Mouse (Mus musculus) C2C12 (cell line): ENCODE data around the gene Por. TPM values are rescaled to one million over a fixed set of nuclear protein-coding genes. Genes with fewer than 3 reads are reported as not detected.

Experiments
- H3K27me3 ChIP-seq: one replicate; pipeline ENCODE4 v1.6.1; 2011; ENCODE audit not compliant: control insufficient read depth, insufficient read depth, insufficient read length
- H3K36me3 ChIP-seq: one replicate; pipeline ENCODE4 v1.6.1; 2011; ENCODE audit not compliant: control insufficient read depth, insufficient read depth
- H3K4me3 ChIP-seq: one replicate; pipeline ENCODE4 v1.5.1; 2011; ENCODE audit warnings: mild to moderate bottlenecking, control low read depth; ENCODE audit not compliant: poor library complexity, insufficient read depth, severe bottlenecking
- H3K79me2 ChIP-seq: one replicate; pipeline ENCODE4 v1.6.1; 2011; ENCODE audit not compliant: control insufficient read depth, insufficient read depth
- H3K79me3 ChIP-seq: one replicate; pipeline ENCODE4 v1.6.1; 2011; ENCODE audit warnings: low read depth, control low read depth
- H3ac ChIP-seq: one replicate; pipeline ENCODE3; 2011; ENCODE audit warnings: low read depth; ENCODE audit not compliant: control insufficient read depth, insufficient read length
- CEBPB ChIP-seq: IDR thresholded peaks from one replicate; pipeline ENCODE4 v1.6.1; 2011; ENCODE audit warnings: low read depth, mild to moderate bottlenecking, control low read depth, moderate library complexity
- CTCF ChIP-seq: IDR thresholded peaks from one replicate; pipeline ENCODE4 v1.5.1; 2011; ENCODE audit not compliant: control insufficient read depth, insufficient read depth, insufficient read length
- FOSL1 ChIP-seq: IDR thresholded peaks from one replicate; pipeline ENCODE4 v1.8.0; 2011; ENCODE audit warnings: mild to moderate bottlenecking, low read length; ENCODE audit not compliant: poor library complexity, insufficient read depth, severe bottlenecking
- MAX ChIP-seq: IDR thresholded peaks from one replicate; pipeline ENCODE4 v1.6.1; 2011; ENCODE audit warnings: mild to moderate bottlenecking, control low read depth
- MYOD1 ChIP-seq: IDR thresholded peaks from one replicate; pipeline ENCODE4 v1.6.1; 2011; ENCODE audit warnings: low read depth; ENCODE audit not compliant: control insufficient read depth, insufficient read length
- MYOG ChIP-seq: IDR thresholded peaks from one replicate; pipeline ENCODE4 v1.6.1; 2011; ENCODE audit not compliant: control insufficient read depth, insufficient read length; ENCODE audit errors: extremely low read depth
- USF1 ChIP-seq: IDR thresholded peaks from one replicate; pipeline ENCODE4 v1.6.1; 2011; ENCODE audit warnings: low read depth, mild to moderate bottlenecking, control low read depth, moderate library complexity
- polyA plus RNA-seq: library from polyadenylated mRNA; unstranded; fragments of >200 nt; fragmentation: generic; extraction: Trizol; gene quantifications from one replicate; pipeline ENCODE4 v1.2.1, GENCODE M21; 2012; ENCODE audit warnings: missing spikeins

Gene Por
- polyA plus RNA-seq, 1 experiment = 106 TPM

- H3K79me2 ChIP-seq = no peaks in the 10 kb centered on the region
- TF ChIP-seq CTCF (no peak), FOSL1 (no peak), CEBPB (no peak), MAX (no peak), MYOD1 (no peak), USF1 (no peak)
- H3K36me3 ChIP-seq = no peaks in the 10 kb centered on the region
- H3K79me3 ChIP-seq = no peaks in the 10 kb centered on the region
- H3ac ChIP-seq = no peak overlapping the region
- no peak overlapping the region for H3K4me3 ChIP-seq
- no peaks in the 10 kb centered on the region for H3K27me3 ChIP-seq
These were observed 92.0 kb downstream of the Por start for GRCm38 (mm10) chr5:135761881-135762280.

DNA sequence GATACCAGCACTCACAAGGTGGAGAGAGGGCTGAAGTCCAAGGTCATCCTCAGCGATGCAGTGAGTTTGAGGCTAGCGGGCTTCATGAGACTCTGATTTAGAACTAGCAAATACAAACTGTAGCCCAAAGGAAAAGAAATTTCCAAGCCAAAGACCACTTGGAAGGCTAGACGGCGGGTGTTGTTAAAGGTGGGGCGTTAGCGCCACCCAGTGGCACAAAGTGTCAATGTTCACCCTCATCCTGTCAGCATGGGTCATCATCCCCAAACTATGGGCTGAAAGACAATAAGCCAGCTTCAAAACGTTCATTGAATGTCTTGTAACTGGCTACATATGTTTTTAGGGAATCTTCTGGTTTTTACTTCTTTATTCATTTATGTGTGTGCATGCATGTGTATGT is 93.7 kb downstream of the Por start:
- H3ac ChIP-seq = no peak overlapping the region
- H3K27me3 ChIP-seq = peaks cover 3% of the 10 kb centered on the region
- no peaks in the 10 kb centered on the region for H3K79me2 ChIP-seq
- H3K79me3 ChIP-seq = no peaks in the 10 kb centered on the region
- peak; percentile 84 for TF ChIP-seq CTCF
- TF ChIP-seq MYOD1 = no peak
- no peak overlapping the region for H3K4me3 ChIP-seq
- H3K36me3 ChIP-seq = no peaks in the 10 kb centered on the region

DNA sequence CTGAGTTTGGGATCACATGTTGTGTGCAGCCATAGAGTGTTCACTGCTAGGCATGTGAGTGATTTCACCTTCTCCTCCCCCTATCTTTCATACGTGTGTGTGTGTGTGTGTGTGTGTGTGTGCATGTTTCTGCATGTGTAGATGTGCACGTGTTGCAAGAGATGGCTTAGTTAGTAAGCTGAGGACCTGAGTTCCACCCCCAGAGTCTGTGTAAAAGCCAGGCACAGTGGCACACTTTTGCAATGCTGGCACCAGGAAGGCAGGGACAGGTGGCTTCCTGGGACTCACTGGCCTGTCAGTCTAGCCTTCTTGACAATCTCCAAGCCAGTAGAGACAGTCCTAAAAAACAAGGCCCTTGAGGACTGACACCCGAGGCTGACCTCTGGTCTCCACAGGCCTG is 95.1 kb downstream of the Por start:
- Histone ChIP-seq H3K4me3 (no peak overlapping the region), H3K36me3 (no peaks in the 10 kb centered on the region), H3K79me3 (no peaks in the 10 kb centered on the region), H3K79me2 (no peaks in the 10 kb centered on the region), H3K27me3 (peaks cover 5% of the 10 kb centered on the region), H3ac (no peak overlapping the region)
- no peak for TF ChIP-seq MAX
- no peak for TF ChIP-seq CTCF
- no peak for TF ChIP-seq FOSL1
- TF ChIP-seq MYOD1 = no peak
- TF ChIP-seq MYOG = no peak
- no peak for TF ChIP-seq CEBPB
- no peak for TF ChIP-seq USF1

DNA sequence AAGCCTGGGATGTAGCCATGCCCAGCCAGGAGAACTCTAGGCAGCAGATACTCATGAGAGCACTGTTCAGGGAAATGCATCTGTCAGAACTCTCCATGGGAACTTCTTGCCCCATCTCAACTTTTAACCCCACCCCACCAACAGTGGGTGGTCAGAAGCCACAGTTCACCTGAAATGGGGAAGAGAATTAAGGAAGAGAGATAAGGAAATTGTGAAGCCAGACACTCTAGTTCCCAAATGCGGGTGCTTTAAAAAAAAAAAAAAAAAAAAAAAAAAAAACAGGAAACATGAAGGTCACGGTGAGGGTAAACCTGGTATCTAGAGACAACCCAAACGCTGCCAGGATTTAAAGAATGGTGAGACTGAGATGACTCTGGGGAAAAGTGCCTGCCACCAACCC is 102.7 kb downstream of the Por start:
- TF ChIP-seq MYOD1 (no peak), CEBPB (no peak), CTCF (no peak), MAX (no peak), FOSL1 (no peak), USF1 (no peak), MYOG (no peak)
- H3K36me3 ChIP-seq = no peaks in the 10 kb centered on the region
- H3K79me3 ChIP-seq = no peaks in the 10 kb centered on the region
- no peak overlapping the region for H3K4me3 ChIP-seq
- H3ac ChIP-seq = no peak overlapping the region
- peaks cover 9% of the 10 kb centered on the region for H3K27me3 ChIP-seq
- no peaks in the 10 kb centered on the region for H3K79me2 ChIP-seq

DNA sequence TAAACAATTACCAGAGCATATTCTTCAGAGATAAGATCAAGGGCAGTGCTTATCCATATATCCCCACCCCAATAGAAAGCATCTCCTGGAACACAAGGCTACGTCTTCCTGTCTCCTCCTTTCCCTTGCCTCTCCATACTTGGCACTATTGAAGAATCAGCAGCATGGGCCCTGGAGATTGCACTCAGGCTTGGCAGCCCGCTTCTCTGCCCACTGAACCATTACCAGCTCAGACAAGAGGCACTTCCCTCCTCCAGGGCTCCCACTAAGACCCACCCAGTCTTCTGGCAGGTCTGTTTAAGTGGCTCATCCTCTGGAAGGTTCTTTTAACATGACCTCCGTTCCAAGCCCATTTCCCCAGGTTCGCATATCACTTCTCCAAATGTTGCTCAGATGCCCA is 106.7 kb downstream of the Por start:
- Histone ChIP-seq H3K27me3 (no peaks in the 10 kb centered on the region), H3K36me3 (peaks cover 1% of the 10 kb centered on the region), H3K79me2 (peaks cover 32% of the 10 kb centered on the region), H3ac (no peak overlapping the region), H3K4me3 (no peak overlapping the region), H3K79me3 (peaks cover 29% of the 10 kb centered on the region)
- TF ChIP-seq MAX = no peak
- no peak for TF ChIP-seq CEBPB
- TF ChIP-seq FOSL1 = no peak
- TF ChIP-seq CTCF = no peak
- TF ChIP-seq USF1 = no peak
- no peak for TF ChIP-seq MYOD1
- no peak for TF ChIP-seq MYOG

GRCm38 (mm10) chr5:135777796-135778470 is 108.1 kb downstream of the Por start, which contains the start of gene Styxl1:
Gene Styxl1 (minus strand): TSS chr5:135778385.
- H3K79me3 ChIP-seq = peaks cover 41% of the 10 kb centered on the region
- no peak for TF ChIP-seq CEBPB
- no peak for TF ChIP-seq MYOG
- TF ChIP-seq FOSL1 = no peak
- no peak for TF ChIP-seq USF1
- H3K79me2 ChIP-seq = peaks cover 46% of the 10 kb centered on the region
- peaks cover 15% of the 10 kb centered on the region for H3K36me3 ChIP-seq
- peak within 1 kb of the TSS; percentile 87 for H3ac ChIP-seq
- peak within 1 kb of the TSS; percentile 97 for H3K4me3 ChIP-seq
- no peaks in the 10 kb centered on the region for H3K27me3 ChIP-seq
